Mouse (Mus musculus): ENCODE measurements at regions not wholly inside any gene's neighbourhood (a gene's known extent, or its start where the extent isn't known, plus 50 kb on each side); places are given as distances from the start of the nearest gene placed in this dataset.
A peak's percentile ranks its signal among the peaks of the same experiment; 100 is the strongest.

DNA sequence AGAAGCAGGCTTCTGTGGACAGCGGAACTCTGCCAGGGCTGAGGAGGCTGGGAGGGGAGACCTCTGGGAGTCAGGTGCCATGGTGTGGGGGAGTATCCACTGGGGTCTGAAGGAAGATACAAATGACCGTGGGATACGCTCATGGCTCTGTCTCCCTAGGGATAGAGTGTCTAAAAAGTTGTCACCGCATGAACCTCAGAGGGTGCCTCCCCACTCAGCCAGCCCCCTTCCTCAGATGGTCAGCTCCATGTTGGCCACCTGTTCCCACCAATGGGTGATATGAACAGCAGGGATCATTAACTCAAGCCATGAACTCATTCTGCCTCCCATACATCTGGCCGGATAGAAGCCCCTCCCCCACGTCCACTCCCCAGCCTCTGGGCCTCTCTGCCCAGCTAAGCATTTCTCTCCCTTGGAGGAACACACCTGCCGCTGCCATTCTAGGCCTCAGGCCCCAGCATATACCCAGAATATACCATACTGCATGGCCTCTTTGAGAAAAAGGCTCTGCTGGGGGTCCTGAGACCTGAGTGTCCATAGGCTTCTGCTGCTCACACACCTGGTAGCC is 134.1 kb upstream of the Lhx1 start:
- H3K9me3 ChIP-seq: no peaks in the 10 kb centered on the region
- H3K4me2 ChIP-seq: no peak overlapping the region
- no peak overlapping the region for H3K9ac ChIP-seq
- 69% methylated on average over 7 of the region's 7 CpGs for WGBS
- no peak overlapping the region for H3K4me3 ChIP-seq
- no peaks in the 10 kb centered on the region for H3K4me1 ChIP-seq
- H3K27ac ChIP-seq: no peak overlapping the region
- no peaks in the 10 kb centered on the region for H3K36me3 ChIP-seq
- no peaks in the 10 kb centered on the region for H3K27me3 ChIP-seq
- ATAC-seq (ENCODE audit: insufficient number of reproducible peaks, low FRiP score, low TSS enrichment, low read depth): no peak

DNA sequence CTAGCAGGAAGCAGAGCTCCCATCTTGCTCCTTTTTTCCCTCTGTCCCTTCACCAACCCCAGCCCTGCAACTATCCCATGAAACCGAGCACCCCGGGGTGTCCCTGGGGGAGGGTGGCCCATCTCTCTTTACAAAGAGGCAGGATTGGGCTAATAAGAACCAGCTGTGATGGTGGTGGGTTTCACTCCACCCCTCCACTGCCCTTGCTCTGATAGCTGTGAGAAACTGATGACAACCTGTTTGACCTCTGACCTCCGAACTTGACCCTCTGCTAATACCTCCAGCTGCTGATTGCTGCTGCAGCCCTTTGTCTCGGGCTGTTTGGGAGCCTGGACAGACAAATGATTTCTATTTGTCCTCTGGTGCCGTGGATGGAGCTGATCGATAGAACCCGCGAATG is 128.1 kb upstream of the Lhx1 start:
- Histone ChIP-seq H3K9ac (no peak overlapping the region), H3K27ac (no peak overlapping the region), H3K4me1 (no peaks in the 10 kb centered on the region), H3K4me3 (no peak overlapping the region), H3K36me3 (no peaks in the 10 kb centered on the region), H3K9me3 (no peaks in the 10 kb centered on the region), H3K27me3 (0 out of 2 replicates have a peak, but pooled peaks cover 6% of the 10 kb centered on the region), H3K4me2 (no peak overlapping the region)
- ATAC-seq (ENCODE audit: insufficient number of reproducible peaks, low FRiP score, low TSS enrichment, low read depth): no peak
- WGBS: 33% methylated on average over 8 of the region's 8 CpGs

DNA sequence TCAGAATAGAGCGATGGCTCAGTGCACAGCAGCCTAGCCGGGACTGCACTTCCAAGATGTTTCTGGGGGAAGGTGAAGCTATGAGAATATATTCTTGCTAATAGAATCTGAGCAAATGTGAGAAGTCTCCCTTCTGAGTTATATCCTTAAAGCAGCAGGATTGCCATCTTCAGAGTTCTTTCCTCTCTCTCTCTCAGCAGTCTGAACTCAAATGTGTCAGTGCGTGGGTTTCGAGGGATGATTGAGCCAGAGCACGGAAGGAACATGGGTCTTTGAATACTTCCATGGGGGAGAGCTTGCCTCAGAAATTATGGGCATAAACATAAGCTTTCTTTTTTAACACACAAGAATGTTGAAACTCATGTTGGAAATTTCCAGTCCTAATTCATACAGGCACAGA is 123.6 kb upstream of the Lhx1 start:
- H3K9ac ChIP-seq: no peak overlapping the region
- H3K27me3 ChIP-seq: peaks cover 18% of the 10 kb centered on the region; the same call in 1 of the 2 replicates

DNA sequence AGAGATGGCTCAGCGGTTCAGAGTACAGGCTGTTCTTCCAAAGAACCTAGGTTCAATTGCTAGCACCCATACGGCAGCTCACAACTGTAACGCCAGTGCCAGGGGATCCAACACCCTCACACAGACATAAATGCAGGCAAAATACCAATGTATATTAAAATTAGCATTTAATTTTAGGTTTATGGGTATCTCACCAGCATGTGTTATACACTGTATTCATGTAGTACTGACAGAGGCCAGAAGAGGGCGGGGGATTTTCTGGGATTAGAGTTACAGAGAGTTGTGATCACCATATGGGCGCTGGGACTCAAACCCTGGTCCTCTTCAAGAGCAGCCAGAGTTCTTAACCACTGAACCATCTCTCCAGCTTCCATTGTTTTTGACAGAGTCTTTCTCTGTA is 121.8 kb upstream of the Lhx1 start:
- no peak overlapping the region for H3K9ac ChIP-seq
- peaks cover 33% of the 10 kb centered on the region for H3K27me3 ChIP-seq
- no peaks in the 10 kb centered on the region for H3K36me3 ChIP-seq
- ATAC-seq (ENCODE audit: insufficient number of reproducible peaks, low FRiP score, low TSS enrichment, low read depth): no peak
- H3K27ac ChIP-seq: no peak overlapping the region
- H3K4me3 ChIP-seq: no peak overlapping the region
- H3K4me2 ChIP-seq: no peak overlapping the region
- peaks cover 8% of the 10 kb centered on the region for H3K4me1 ChIP-seq
- no peaks in the 10 kb centered on the region for H3K9me3 ChIP-seq
- WGBS: 91% methylated on average over 5 of the region's 5 CpGs

More for the DNA sequence above, 123.6 kb upstream of the Lhx1 start:
- no peak for ATAC-seq (ENCODE audit: insufficient number of reproducible peaks, low FRiP score, low TSS enrichment, low read depth)
- H3K4me2 ChIP-seq: no peak overlapping the region
- H3K9me3 ChIP-seq: no peaks in the 10 kb centered on the region
- no peak overlapping the region for H3K4me3 ChIP-seq
- no peak overlapping the region for H3K27ac ChIP-seq
- H3K36me3 ChIP-seq: no peaks in the 10 kb centered on the region
- H3K4me1 ChIP-seq: no peaks in the 10 kb centered on the region
- WGBS: 89% methylated on average over 5 of the region's 5 CpGs

DNA sequence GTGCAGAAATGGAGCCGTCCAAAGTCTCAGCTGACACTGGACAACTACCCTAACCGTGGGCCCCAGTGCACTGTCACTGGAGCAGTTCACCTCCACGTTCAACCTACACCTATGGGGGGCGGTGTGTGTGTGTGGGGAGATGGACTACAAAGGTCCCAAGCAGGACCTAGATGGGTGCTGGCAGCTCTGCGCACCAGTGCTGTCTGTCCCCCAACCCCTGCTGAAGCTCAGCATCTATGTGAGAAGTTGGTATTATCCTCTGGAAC is 117.7 kb upstream of the Lhx1 start:
- Histone ChIP-seq H3K9me3 (no peaks in the 10 kb centered on the region), H3K4me3 (no peak overlapping the region), H3K9ac (no peak overlapping the region), H3K36me3 (no peaks in the 10 kb centered on the region), H3K4me2 (peak overlapping the region; percentile 90; the same call in 1 of the 2 replicates), H3K4me1 (peaks cover 10% of the 10 kb centered on the region), H3K27me3 (peaks cover 58% of the 10 kb centered on the region), H3K27ac (no peak overlapping the region)
- WGBS: 36% methylated on average over 5 of the region's 5 CpGs
- ATAC-seq (ENCODE audit: insufficient number of reproducible peaks, low FRiP score, low TSS enrichment, low read depth): no peak

DNA sequence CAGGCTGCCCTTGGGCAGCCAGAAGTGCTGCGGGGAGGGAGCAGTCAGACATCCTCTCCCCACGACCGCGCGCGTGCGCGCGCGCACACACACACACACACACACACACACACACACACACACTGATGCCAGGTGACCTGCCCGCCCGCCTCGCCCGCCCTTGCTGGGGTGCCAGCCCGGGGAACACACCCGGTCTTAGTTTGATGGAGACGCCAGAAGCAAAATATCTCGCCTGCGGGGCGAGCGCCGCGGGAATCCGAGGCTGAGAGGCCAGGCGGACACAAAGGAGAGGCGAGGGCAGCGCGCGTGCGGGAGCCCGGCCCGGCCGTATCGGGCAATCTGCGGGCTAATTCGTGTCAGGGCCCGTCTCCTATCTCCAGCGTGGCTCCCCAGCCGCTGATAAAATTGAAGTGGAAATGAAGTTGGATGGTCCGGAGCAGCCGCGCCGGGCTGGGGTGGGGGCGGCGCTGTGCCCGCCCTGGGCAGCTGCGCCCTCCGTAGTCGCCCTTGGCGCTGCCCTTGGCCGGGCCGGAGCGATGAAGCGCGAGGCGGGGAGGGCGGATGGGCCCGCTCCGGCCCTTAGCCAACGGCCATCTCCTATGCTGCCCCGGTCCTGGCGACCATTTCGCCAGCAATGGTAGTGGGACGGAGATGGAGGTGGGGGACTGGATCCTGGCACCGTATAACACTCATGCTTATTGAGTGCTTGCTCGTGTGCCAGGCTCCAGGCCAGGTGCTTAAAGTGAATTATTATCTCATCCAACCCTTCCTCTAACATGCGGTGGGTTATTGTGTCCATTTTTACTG is 117.2 kb upstream of the Lhx1 start:
- no peaks in the 10 kb centered on the region for H3K9me3 ChIP-seq
- peak overlapping the region; percentile 26; the same call in 1 of the 2 replicates for H3K9ac ChIP-seq
- peak overlapping the region; percentile 90 for H3K4me2 ChIP-seq
- no peaks in the 10 kb centered on the region for H3K36me3 ChIP-seq
- H3K4me1 ChIP-seq: peaks cover 10% of the 10 kb centered on the region
- no peak for ATAC-seq (ENCODE audit: insufficient number of reproducible peaks, low FRiP score, low TSS enrichment, low read depth)
- 2% methylated on average over 67 of the region's 67 CpGs for WGBS
- H3K4me3 ChIP-seq: peak overlapping the region; percentile 45
- peaks cover 62% of the 10 kb centered on the region for H3K27me3 ChIP-seq
- H3K27ac ChIP-seq: no peak overlapping the region

DNA sequence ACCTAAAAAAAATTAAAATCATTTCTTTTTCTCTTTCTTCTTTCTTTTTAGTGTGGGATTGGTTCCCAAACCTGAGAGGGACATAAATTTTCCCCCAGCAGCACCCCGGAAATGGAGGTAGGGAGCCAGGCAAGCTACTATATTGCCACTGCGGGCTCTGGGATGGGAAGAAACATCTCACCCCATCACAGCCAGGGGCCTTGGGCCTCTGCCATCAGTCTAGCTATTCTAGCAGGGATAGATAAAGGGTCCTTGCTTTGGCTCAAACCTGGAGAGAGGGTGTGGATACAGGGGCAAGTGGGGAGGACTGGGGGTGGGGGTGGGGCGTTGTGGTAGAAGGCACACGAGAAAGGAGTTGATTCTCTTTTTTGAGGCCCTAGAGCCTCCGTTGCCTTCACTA is 116.3 kb upstream of the Lhx1 start:
- Histone ChIP-seq H3K4me2 (no peak overlapping the region; the same call in 1 of the 2 replicates), H3K4me3 (no peak overlapping the region), H3K27me3 (peaks cover 69% of the 10 kb centered on the region), H3K27ac (no peak overlapping the region), H3K9ac (no peak overlapping the region), H3K36me3 (no peaks in the 10 kb centered on the region), H3K4me1 (peaks cover 10% of the 10 kb centered on the region), H3K9me3 (no peaks in the 10 kb centered on the region)
- ATAC-seq (ENCODE audit: insufficient number of reproducible peaks, low FRiP score, low TSS enrichment, low read depth): no peak
- WGBS: 33% methylated on average over 5 of the region's 5 CpGs

DNA sequence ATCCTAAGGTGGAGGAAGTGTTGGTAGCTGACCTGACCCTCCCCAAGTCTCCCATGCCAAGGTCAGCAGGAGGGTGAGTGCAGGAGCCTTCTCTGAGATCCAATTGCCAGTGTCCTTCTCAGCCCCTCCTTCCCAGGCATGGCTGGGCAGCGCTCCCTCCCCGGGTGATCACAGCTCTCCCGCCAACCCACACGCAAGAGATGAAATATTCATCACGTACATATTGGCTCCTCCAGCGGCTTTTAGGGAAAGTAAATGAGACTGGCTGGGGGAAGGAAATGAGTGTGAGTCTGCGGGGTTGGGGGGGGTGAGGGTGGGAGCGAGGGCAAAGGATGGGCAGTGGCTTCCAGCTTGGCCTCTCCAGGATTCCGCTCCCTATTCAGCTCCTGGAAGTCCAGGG is 113.0 kb upstream of the Lhx1 start:
- no peak for ATAC-seq (ENCODE audit: insufficient number of reproducible peaks, low FRiP score, low TSS enrichment, low read depth)

DNA sequence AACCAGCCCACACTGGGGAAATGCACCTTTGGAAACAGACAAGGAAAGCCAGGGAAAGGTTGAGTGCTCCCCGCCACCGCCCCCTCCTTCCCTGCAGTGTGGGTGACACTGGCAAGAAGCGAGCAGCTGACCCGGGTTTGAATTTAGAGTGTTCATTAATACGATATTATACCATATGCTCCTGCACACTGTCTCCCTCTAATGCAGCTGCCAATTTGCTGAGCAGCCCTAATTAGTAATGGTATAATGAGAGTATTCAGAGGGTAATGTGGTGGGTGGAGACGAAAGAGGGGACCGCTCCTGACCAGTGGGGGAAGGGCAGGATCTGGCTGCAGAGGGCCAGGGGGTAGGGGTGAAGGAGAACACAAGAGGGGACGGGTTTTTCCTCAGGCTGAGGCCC is 111.9 kb upstream of the Lhx1 start:
- Histone ChIP-seq H3K9me3 (no peaks in the 10 kb centered on the region), H3K4me3 (no peak overlapping the region), H3K27me3 (peaks cover 47% of the 10 kb centered on the region), H3K4me1 (peaks cover 4% of the 10 kb centered on the region), H3K4me2 (no peak overlapping the region), H3K36me3 (no peaks in the 10 kb centered on the region), H3K9ac (no peak overlapping the region), H3K27ac (no peak overlapping the region)
- ATAC-seq (ENCODE audit: insufficient number of reproducible peaks, low FRiP score, low TSS enrichment, low read depth): no peak
- 30% methylated on average over 8 of the region's 8 CpGs for WGBS

More for the DNA sequence above, 113.0 kb upstream of the Lhx1 start:
- H3K4me3 ChIP-seq: no peak overlapping the region
- H3K27ac ChIP-seq: no peak overlapping the region
- no peak overlapping the region for H3K4me2 ChIP-seq
- H3K4me1 ChIP-seq: peaks cover 10% of the 10 kb centered on the region
- WGBS: 28% methylated on average over 9 of the region's 9 CpGs
- no peaks in the 10 kb centered on the region for H3K9me3 ChIP-seq
- peaks cover 58% of the 10 kb centered on the region for H3K27me3 ChIP-seq
- no peaks in the 10 kb centered on the region for H3K36me3 ChIP-seq
- no peak overlapping the region for H3K9ac ChIP-seq

DNA sequence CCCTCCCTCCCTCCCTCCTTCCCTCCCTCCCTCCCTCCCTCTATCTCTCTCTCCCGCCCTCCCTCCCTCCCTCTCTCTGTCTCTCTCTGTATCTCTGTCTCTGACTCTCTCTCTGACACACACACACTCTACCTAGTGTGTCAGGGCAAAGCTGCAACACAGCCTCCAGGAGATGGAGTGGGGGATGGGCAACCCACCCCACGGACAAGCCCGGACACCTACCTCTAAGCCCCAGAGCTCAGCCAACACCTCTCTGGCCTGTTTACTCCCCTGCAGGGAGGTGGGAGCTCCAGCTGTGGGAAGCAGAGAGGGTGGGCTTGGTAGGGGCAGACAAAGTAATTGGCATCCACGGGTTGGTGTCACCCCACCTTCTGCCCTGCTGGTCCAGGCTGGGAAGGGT is 109.7 kb upstream of the Lhx1 start:
- Histone ChIP-seq H3K4me3 (no peak overlapping the region), H3K9me3 (no peaks in the 10 kb centered on the region), H3K4me1 (no peaks in the 10 kb centered on the region), H3K4me2 (no peak overlapping the region), H3K9ac (no peak overlapping the region), H3K27ac (no peak overlapping the region), H3K36me3 (no peaks in the 10 kb centered on the region), H3K27me3 (peaks cover 28% of the 10 kb centered on the region)
- ATAC-seq (ENCODE audit: insufficient number of reproducible peaks, low FRiP score, low TSS enrichment, low read depth): no peak
- 13% methylated on average over 3 of the region's 4 CpGs for WGBS

DNA sequence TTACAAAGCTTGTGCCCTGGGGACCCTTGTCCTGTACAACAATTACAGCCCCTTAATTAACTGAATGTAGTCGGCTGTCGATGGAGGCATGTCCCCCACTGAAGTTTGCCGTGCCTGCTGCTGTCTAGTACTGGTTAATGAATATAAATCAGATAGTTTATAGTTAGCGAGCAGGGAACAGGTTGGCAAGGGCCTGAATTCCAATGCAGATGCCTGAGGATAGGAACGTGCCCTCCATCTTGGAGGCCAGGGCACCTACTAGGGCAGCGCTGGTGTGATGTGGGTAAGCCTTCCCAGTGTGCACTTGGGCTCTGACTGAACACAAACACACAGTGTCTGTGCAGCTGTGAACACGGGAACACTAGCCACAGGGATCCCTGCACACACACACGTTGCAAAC is 108.0 kb upstream of the Lhx1 start:
- peaks cover 19% of the 10 kb centered on the region; the same call in 1 of the 2 replicates for H3K27me3 ChIP-seq
- WGBS: 31% methylated on average over 8 of the region's 8 CpGs
- no peak overlapping the region for H3K9ac ChIP-seq
- H3K36me3 ChIP-seq: no peaks in the 10 kb centered on the region
- no peaks in the 10 kb centered on the region for H3K9me3 ChIP-seq
- H3K4me3 ChIP-seq: no peak overlapping the region
- H3K4me2 ChIP-seq: no peak overlapping the region
- H3K4me1 ChIP-seq: no peaks in the 10 kb centered on the region
- ATAC-seq (ENCODE audit: insufficient number of reproducible peaks, low FRiP score, low TSS enrichment, low read depth): no peak
- H3K27ac ChIP-seq: no peak overlapping the region

DNA sequence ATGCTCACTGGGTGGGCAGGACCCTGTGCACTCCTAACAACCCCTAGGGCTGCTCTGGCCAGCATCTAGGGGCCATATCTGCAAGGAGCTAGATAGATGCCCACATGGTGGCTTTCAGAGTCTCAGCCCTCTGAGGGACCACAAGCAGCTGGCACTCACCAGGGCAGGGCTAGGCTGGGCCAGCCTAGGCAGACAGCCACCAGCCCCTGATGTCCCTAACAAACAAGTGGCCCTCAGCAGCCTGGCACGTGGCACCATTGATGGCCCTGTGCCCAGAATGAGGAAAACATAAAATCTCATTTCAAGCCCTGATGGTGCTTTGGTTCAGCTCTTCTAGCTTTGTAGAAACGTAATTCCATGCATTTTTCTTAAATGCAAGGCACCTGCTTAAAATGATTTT is 102.8 kb upstream of the Lhx1 start:
- H3K4me3 ChIP-seq: no peak overlapping the region
- WGBS: 41% methylated on average over 2 of the region's 2 CpGs
- no peak overlapping the region for H3K27ac ChIP-seq
- ATAC-seq (ENCODE audit: insufficient number of reproducible peaks, low FRiP score, low TSS enrichment, low read depth): no peak
- no peaks in the 10 kb centered on the region for H3K27me3 ChIP-seq
- no peaks in the 10 kb centered on the region for H3K36me3 ChIP-seq
- H3K9me3 ChIP-seq: no peaks in the 10 kb centered on the region
- no peak overlapping the region for H3K4me2 ChIP-seq
- no peak overlapping the region for H3K9ac ChIP-seq
- no peaks in the 10 kb centered on the region for H3K4me1 ChIP-seq
